Mouse (Mus musculus): ENCODE data around the gene Rpusd4. TPM values are rescaled to one million over a fixed set of nuclear protein-coding genes. Genes with fewer than 3 reads are reported as not detected.

The Rpusd4 gene
- total RNA-seq, 1 experiment from 2014 or later, result 21.1 TPM

DNA sequence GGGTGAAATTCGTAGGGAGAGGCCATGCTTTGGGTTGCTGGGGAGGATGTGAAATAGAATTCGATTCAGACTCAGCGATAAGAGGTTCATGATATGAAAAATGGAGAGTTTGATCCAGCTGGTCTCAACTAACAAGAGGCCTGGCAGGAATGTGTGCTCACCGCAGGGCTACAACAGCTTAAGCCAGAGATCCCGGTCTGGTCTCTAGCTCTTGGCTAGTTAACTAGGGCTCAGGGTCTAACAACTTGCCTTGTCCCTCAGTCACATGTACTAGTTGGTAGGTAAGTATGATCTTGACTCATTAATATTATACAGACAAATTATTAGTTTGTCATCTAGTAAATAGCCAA, 15.2 kb downstream of the Rpusd4 start:
- ATAC-seq (ENCODE audit: extremely low read depth, insufficient number of reproducible peaks, low FRiP score, poor library complexity, severe bottlenecking), result no peak

- ATAC-seq (ENCODE audit: extremely low read depth, insufficient number of reproducible peaks, low FRiP score, poor library complexity, severe bottlenecking), result no peak
Measured at GRCm38 (mm10) chr9:35283415-35284069, 15.9 kb downstream of the Rpusd4 start.

DNA sequence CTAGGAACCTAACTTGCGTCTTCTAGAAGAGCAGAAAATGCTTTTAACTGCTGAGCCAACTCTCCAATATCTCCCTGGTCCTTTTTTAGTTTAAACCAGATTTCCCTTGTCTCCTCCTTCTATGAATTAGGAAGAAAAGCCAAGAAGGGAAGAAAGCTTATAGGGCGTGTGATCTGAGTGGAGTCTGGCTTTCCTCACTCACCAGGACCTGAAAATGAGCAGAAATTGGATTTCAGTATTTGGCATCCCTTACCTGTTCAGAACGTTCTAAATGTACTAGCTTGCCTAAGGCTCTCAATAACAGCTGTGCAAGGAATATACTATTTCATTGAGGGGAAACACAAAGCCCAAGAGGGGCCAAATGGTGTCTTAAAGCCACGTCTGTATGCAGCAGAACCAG, 16.7 kb downstream of the Rpusd4 start:
- no peak for ATAC-seq (ENCODE audit: extremely low read depth, insufficient number of reproducible peaks, low FRiP score, poor library complexity, severe bottlenecking)

GRCm38 (mm10) chr9:35286351-35286750, 18.7 kb downstream of the Rpusd4 start:
- ATAC-seq (ENCODE audit: extremely low read depth, insufficient number of reproducible peaks, low FRiP score, poor library complexity, severe bottlenecking), result no peak

- ATAC-seq (ENCODE audit: extremely low read depth, insufficient number of reproducible peaks, low FRiP score, poor library complexity, severe bottlenecking), result no peak
Measured at GRCm38 (mm10) chr9:35289992-35290391, 22.3 kb downstream of the Rpusd4 start.

- ATAC-seq (ENCODE audit: extremely low read depth, insufficient number of reproducible peaks, low FRiP score, poor library complexity, severe bottlenecking), result no peak
Measured at GRCm38 (mm10) chr9:35290417-35290816, 22.8 kb downstream of the Rpusd4 start.

DNA sequence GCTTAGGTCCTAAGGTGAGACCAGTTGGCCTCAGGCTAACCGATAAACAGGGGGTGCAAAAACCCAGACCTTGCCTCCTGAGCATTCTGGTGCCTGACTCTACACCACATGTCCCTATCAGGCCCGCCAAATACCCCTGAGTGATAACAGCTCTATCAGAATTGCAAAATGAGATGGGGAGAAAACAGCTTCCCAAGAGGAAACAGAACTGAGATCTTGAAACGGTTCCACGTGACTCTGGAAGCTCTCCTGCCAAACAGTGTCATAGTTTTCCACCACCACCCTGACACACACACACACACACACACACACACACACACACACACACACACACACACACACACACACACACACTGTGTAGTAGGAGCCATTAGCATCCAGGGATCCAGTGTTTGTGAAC, 23.3 kb downstream of the Rpusd4 start:
- no peak for ATAC-seq (ENCODE audit: extremely low read depth, insufficient number of reproducible peaks, low FRiP score, poor library complexity, severe bottlenecking)

DNA sequence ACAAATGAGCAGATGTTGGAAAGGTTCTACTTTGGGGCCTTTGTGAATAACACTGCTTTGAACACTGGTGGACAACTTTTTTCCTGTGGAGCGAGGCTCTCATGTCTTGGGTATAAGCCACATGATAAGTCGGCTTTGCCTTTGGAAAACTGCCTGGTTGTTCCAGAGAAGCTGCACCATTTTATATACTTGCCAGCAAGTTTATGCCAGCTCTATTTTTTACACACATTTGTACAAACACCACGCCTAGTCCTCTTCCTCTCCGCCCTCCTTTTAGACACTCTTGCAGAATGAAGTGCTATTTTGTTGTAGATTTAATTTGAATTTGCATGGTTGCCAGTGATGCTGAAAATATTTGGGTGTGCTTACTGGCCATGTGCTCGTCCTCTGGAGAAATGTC, 25.8 kb downstream of the Rpusd4 start:
- ATAC-seq (ENCODE audit: extremely low read depth, insufficient number of reproducible peaks, low FRiP score, poor library complexity, severe bottlenecking), result no peak

DNA sequence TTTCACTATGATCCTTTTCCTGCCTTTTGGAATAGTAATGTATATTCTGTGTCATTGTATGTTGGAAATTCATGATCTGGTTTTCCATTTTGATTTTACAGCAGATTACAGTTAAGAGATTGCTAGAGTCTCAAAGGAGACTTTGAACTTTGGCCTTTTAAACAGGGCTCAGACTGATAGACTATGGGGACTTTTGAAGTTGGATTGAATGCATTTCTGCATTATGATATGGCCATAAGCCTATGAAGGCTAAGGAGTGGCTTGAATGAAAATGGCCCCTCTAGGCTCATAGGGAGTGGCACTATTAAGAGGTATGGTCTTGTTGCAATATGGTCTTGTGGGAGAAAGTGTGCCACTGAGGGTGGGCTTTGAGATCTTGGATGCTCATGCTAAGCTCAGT, 30.1 kb downstream of the Rpusd4 start:
- no peak for ATAC-seq (ENCODE audit: extremely low read depth, insufficient number of reproducible peaks, low FRiP score, poor library complexity, severe bottlenecking)

- no peak for ATAC-seq (ENCODE audit: extremely low read depth, insufficient number of reproducible peaks, low FRiP score, poor library complexity, severe bottlenecking)
Measured at GRCm38 (mm10) chr9:35302172-35302571, 34.5 kb downstream of the Rpusd4 start.

GRCm38 (mm10) chr9:35307461-35307860, 39.8 kb downstream of the Rpusd4 start:
- no peak for ATAC-seq (ENCODE audit: extremely low read depth, insufficient number of reproducible peaks, low FRiP score, poor library complexity, severe bottlenecking)

DNA sequence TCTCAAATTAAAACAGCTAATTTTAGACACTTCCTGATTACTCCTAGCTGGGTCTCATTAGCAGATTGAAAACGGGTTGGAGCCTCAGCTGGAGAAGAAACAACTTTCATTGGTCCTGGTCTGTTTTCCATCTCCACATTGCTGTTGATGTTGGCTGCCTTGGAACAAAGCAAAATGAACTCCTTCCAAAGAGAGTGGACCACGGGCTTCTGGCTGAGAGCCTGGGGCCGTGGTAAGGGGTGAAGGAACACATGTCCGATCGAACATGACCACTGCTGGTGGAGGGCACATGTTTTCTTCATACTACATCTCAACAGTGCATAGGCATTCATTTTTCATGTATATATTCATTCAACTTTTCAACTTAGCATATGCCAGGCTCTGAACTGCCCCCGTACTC, 42.7 kb downstream of the Rpusd4 start:
- ATAC-seq (ENCODE audit: extremely low read depth, insufficient number of reproducible peaks, low FRiP score, poor library complexity, severe bottlenecking), result no peak

DNA sequence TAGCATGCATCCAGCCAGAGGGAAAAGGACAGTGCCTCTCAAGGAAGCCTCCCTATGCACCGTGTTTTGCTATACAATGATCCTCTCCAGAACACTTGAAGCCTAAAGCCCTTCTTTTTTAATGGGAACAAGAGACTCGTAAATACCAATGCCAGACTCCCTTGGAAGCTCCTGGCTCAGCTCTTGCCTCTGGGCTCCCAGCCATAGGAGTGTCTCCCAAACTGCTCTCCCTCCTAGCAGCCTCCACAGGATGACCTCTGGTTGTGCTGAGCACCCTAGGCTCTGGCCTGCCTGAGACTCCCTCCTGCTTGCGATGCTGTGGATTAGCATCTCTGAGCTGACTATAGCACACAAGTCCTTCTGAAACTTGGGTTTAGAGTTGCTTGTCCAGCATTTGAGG, 44.9 kb downstream of the Rpusd4 start:
- no peak for ATAC-seq (ENCODE audit: extremely low read depth, insufficient number of reproducible peaks, low FRiP score, poor library complexity, severe bottlenecking)

GRCm38 (mm10) chr9:35313601-35314000, 45.9 kb downstream of the Rpusd4 start:
- no peak for ATAC-seq (ENCODE audit: extremely low read depth, insufficient number of reproducible peaks, low FRiP score, poor library complexity, severe bottlenecking)

- ATAC-seq (ENCODE audit: extremely low read depth, insufficient number of reproducible peaks, low FRiP score, poor library complexity, severe bottlenecking), result no peak
Measured at GRCm38 (mm10) chr9:35314254-35314653, 46.6 kb downstream of the Rpusd4 start.

DNA sequence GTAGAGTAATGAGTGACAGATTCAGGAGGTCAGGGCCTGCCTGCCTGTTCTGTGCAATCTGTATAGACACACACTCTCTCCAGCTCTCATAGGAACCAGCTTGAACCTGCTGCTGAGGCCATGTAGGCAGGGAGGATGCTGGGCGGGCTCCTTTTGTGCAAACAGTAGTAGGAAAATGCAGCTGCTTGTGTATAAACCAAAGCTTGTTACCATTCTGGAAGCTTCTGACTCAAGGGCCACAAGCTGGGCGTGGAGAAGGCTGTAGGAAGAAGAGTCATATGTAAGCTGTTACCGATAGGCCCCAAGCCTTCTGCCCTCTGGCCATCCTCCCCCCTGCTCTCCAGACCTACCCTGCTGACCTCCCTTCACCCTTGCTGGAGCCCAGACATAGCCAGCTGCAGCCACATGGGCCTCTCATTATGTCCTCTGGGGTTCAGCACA, 49.1 kb downstream of the Rpusd4 start:
- no peak for ATAC-seq (ENCODE audit: extremely low read depth, insufficient number of reproducible peaks, low FRiP score, poor library complexity, severe bottlenecking)

DNA sequence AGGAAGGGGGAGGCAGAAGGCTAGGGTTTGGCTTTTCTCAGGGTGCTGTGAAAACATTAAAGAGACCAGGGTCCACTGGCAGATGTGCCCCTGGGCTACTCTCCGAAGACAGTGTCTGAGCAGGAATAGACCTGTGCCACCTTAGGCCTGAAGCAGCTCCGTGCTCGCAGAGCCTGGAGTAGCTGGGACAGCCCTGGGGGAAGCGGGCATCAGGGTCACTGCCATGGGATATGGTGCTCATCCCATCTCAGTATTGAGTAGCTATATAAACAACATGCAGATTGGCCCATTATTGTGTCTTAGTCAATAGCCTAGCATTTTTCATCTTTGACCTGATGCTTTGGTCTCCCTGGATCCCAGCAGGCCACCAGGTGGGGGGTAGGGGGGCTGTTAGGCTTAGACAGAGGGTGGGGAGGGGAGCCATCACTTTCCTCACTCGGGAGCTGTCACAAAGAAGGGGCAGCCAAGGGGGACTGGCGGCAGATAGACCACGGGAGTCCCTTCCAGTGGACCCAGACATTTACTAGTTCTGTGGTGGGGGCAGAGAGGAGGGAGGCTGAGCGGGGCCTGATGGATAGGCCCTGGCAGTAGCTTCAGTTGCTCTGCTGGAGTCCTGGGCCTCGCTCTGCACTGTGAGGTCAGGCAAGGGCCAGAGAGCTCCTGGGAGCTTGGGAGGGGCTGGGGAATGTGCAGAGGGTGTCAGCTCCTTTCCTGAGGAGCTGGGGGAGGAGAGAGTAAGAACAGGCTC, 49.7 kb downstream of the Rpusd4 start:
- ATAC-seq (ENCODE audit: extremely low read depth, insufficient number of reproducible peaks, low FRiP score, poor library complexity, severe bottlenecking), result no peak

- ATAC-seq (ENCODE audit: extremely low read depth, insufficient number of reproducible peaks, low FRiP score, poor library complexity, severe bottlenecking), result no peak
Measured at GRCm38 (mm10) chr9:35318537-35319172, 51.0 kb downstream of the Rpusd4 start.

DNA sequence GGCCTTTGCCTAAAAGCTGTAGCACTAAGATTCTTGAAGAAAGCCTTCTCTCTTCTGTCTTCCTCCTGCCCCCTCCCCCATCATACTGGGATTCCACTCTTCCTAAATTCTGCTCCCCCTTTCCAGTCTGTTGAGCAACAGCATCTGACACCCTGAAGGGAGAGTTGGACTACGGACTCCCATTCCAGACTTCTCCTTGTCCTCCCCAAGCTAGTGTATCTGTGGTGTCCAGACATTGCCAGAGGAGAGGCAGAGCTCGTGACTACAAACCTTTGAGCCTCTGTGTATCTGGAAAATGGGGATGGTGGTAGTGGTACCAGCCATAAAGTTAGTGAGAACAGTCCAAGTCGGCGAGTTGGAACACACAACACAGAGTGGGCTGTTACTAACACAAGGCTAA, 52.6 kb downstream of the Rpusd4 start:
- ATAC-seq (ENCODE audit: extremely low read depth, insufficient number of reproducible peaks, low FRiP score, poor library complexity, severe bottlenecking), result no peak

DNA sequence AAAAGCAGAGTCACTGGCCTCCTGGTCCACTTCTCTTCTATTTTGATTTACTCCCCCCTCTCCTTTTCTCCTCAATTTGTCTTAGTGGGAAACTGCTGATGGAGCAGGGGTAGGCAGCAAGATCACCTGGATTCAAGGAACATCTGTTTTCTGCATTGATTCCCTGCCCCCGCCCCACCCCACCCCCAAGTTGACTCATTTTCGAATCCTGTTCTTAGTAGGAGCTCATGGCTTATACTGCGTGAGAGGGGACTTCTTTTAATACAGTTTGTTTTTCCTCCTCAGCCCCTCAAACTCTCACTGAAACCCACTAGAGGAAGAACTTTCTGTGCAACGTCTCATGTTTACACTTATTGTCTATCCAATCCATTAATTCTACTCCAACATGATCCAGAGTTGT, 56.3 kb downstream of the Rpusd4 start:
- ATAC-seq (ENCODE audit: extremely low read depth, insufficient number of reproducible peaks, low FRiP score, poor library complexity, severe bottlenecking), result no peak
